12 mouse cellular contexts compared by ENCODE assay signal in the genomic region with DNA sequence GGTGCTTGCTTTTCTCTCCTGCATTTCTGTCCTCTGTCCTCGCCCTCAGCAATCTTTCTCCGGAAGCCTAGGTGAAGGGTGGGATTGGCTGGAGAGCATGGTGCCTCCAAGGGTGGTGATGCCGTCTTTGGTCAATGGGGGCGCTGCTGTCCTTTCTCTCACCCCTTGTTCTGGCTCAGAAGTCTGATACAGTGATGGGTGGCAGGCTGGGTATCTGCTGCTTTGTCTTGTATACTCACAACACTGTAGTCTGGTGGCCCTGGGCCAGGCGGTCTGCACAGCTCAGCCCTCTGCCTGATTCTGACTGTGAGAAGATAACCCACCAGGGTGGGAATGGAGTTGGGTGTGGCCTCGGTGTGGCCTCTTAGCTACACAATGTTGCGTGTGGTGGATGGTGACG. TPM values are rescaled to one million over a fixed set of nuclear protein-coding genes. Genes with fewer than 3 reads are reported as not detected.
A peak's percentile ranks its signal among the peaks of the same experiment; 100 is the strongest.
DNase-seq lines count a peak whose midpoint lies in the region; ATAC-seq and TF ChIP-seq lines count a peak whose summit lies in the region.
"Had no signal": no experiment of that assay in that cellular context is flagged by ENCODE, and none has a peak within 500 bp of the region (broad histone marks: within the 10 kb centered on the region; RNA-seq: fewer than 3 reads in every experiment).

No protein-coding gene starts in this region.

- TF ChIP-seq POLR2A in heart, adult 2 months (IDR thresholded peaks at IDR 0.05; ENCODE audit: insufficient read depth, low read depth, low read length), result no peak
- no peak for TF ChIP-seq POLR2A in MEL (IDR thresholded peaks at IDR 0.05; ENCODE audit: control insufficient read depth in 1 of 2, insufficient read depth in 1 of 2, low read depth in 1 of 2, low read length in 2 of 2, poor library complexity in 1 of 2)

- intact Hi-C loops in heart, adult 2 months (cut with DNase I), result no loop called here

- H3K9ac ChIP-seq in heart, adult 2 months (ENCODE audit: low read depth, low read length), result no peak overlapping the region
- no peak overlapping the region for H3K9ac ChIP-seq in MEL (ENCODE audit: control insufficient read depth, low read depth, low read length, poor library complexity, severe bottlenecking)
- no peak overlapping the region for H3K9ac ChIP-seq in liver, embryonic 12.5 days
- H3K9ac ChIP-seq: heart, embryonic 12.5 days; hindbrain, embryonic 15.5 days; kidney, embryonic 15.5 days had no signal

- peak; percentile 48 for ATAC-seq in liver, embryonic 12.5 days

- H3K79me2 ChIP-seq in heart, adult 2 months (replicated peaks; ENCODE audit: control insufficient read depth, insufficient read depth, low read length), result no peaks in the 10 kb centered on the region
- H3K79me2 ChIP-seq in MEL (ENCODE audit: control insufficient read depth, insufficient read depth, low read length, poor library complexity), result no peaks in the 10 kb centered on the region

- no peaks in the 10 kb centered on the region for H3K27me3 ChIP-seq in heart, adult 2 months (ENCODE audit: control insufficient read depth, insufficient read depth, low read length)
- H3K27me3 ChIP-seq in MEL (ENCODE audit: control insufficient read depth in 1 of 2, insufficient read depth in 2 of 2, low read length in 2 of 2), result no peaks in the 10 kb centered on the region
- no peaks in the 10 kb centered on the region; the same call in 1 of the 2 replicates for H3K27me3 ChIP-seq in liver, embryonic 12.5 days (replicated peaks)
- H3K27me3 ChIP-seq: heart, embryonic 12.5 days; hindbrain, embryonic 15.5 days; kidney, embryonic 15.5 days had no signal

- H3K4me1 ChIP-seq in heart, adult 2 months (ENCODE audit: control insufficient read depth, insufficient read depth, low read length), result peaks cover 13% of the 10 kb centered on the region
- H3K4me1 ChIP-seq in MEL (ENCODE audit: control insufficient read depth in 1 of 2, insufficient read depth in 2 of 2, low read length in 2 of 2), result peaks cover 5 to 15% of the 10 kb centered on the region in 2 experiments
- H3K4me1 ChIP-seq in liver, embryonic 12.5 days, result peaks cover 69% of the 10 kb centered on the region

- DNase-seq in heart, adult 2 months, result no peak
- no peak for DNase-seq in heart, adult 8-10 months (ENCODE audit: low spot score)
- peak; percentile 33 for DNase-seq in 416B (ENCODE audit: low read depth)
- peak; percentile 67 for DNase-seq in MEL (ENCODE audit: low read depth, low spot score)
- no peak for DNase-seq in layer of hippocampus, postnatal 10 days (ENCODE audit: low spot score in 2 of 2)
- DNase-seq in B cell, adult 2 months, result no peak
- DNase-seq: right cerebral cortex, postnatal 4 days had no signal

- H3K27ac ChIP-seq in heart, adult 2 months, result no peak overlapping the region
- H3K27ac ChIP-seq in MEL (ENCODE audit: control insufficient read depth, low read depth, low read length), result no peak overlapping the region
- H3K27ac ChIP-seq in liver, embryonic 12.5 days, result no peak overlapping the region
- H3K27ac ChIP-seq: hindbrain, embryonic 15.5 days; kidney, embryonic 15.5 days had no signal

- peak; percentile 11; the same call in 1 of the 2 replicates for TF ChIP-seq CTCF in heart, adult 2 months (IDR thresholded peaks at IDR 0.05)
- peak; percentile 70 to 74 (median 72) for TF ChIP-seq CTCF in MEL (IDR thresholded peaks at IDR 0.05 in 2 of 3, conservative IDR thresholded peaks at IDR 0.05 in 1 of 3; ENCODE audit: control insufficient read depth in 1 of 3, insufficient read depth in 1 of 3, low read depth in 2 of 3, low read length in 3 of 3, poor library complexity in 1 of 3, severe bottlenecking in 1 of 3)

- WGBS in heart, adult 2 months, result 76% methylated on average over 8 of the region's 8 CpGs
- WGBS in liver, embryonic 12.5 days (ENCODE audit: insufficient replicate concordance), result 53% methylated on average over 8 of the region's 8 CpGs

- no peaks in the 10 kb centered on the region for H3K36me3 ChIP-seq in heart, adult 2 months (ENCODE audit: control insufficient read depth, insufficient read depth, low read length)
- peaks cover 0 to 9% of the 10 kb centered on the region in 2 experiments; a peak in 2 of 4 replicates for H3K36me3 ChIP-seq in MEL (ENCODE audit: control insufficient read depth in 1 of 2, insufficient read depth in 2 of 2, low read length in 2 of 2)
- no peaks in the 10 kb centered on the region for H3K36me3 ChIP-seq in liver, embryonic 12.5 days
- H3K36me3 ChIP-seq: hindbrain, embryonic 15.5 days had no signal

- H3K9me3 ChIP-seq in MEL (replicated peaks; ENCODE audit: insufficient read depth, low read length), result no peaks in the 10 kb centered on the region
- H3K9me3 ChIP-seq in liver, embryonic 12.5 days (replicated peaks), result no peaks in the 10 kb centered on the region
- H3K9me3 ChIP-seq: heart, embryonic 12.5 days; hindbrain, embryonic 15.5 days; kidney, embryonic 15.5 days had no signal

- no peak overlapping the region for H3K4me2 ChIP-seq in liver, embryonic 12.5 days
- H3K4me2 ChIP-seq: heart, embryonic 12.5 days; hindbrain, embryonic 15.5 days; kidney, embryonic 15.5 days had no signal

- TF ChIP-seq RAD21 in MEL (IDR thresholded peaks at IDR 0.05; ENCODE audit: low read depth, low read length), result peak; percentile 44

- H3K4me3 ChIP-seq in heart, adult 2 months, result no peak overlapping the region
- no peak overlapping the region for H3K4me3 ChIP-seq in MEL (ENCODE audit: control insufficient read depth in 1 of 2, insufficient read depth in 1 of 2, low read depth in 2 of 2, low read length in 2 of 2)
- no peak overlapping the region for H3K4me3 ChIP-seq in liver, embryonic 12.5 days
- H3K4me3 ChIP-seq: erythroblast, embryonic 14.5 days; heart, embryonic 12.5 days; hindbrain, embryonic 15.5 days; kidney, embryonic 15.5 days had no signal

- no peak for TF ChIP-seq EP300 in heart, adult 2 months (IDR thresholded peaks at IDR 0.05; ENCODE audit: insufficient read depth, low read depth, low read length)
- no peak for TF ChIP-seq EP300 in MEL (IDR thresholded peaks at IDR 0.05; ENCODE audit: low read depth in 1 of 2, low read length in 2 of 2)

TF ChIP-seq in MEL, 35 proteins besides CTCF, POLR2A, EP300 and RAD21:
- TF ChIP-seq BHLHE40 (IDR thresholded peaks at IDR 0.05; ENCODE audit: borderline replicate concordance, low read depth, low read length) (no peak), MXI1 (IDR thresholded peaks at IDR 0.05; ENCODE audit: low read depth, low read length) (no peak), POLR2AphosphoS5 (IDR thresholded peaks at IDR 0.05; ENCODE audit: borderline replicate concordance, low read depth, low read length) (no peak), MAX (IDR thresholded peaks at IDR 0.05; ENCODE audit: low read length) (no peak), TAL1 (IDR thresholded peaks at IDR 0.05; ENCODE audit: low read length) (no peak), USF1 (IDR thresholded peaks at IDR 0.05; ENCODE audit: low read depth, low read length) (no peak), ZMIZ1 (IDR thresholded peaks at IDR 0.05; ENCODE audit: low read depth, low read length) (no peak), SMC3 (IDR thresholded peaks at IDR 0.05; ENCODE audit: low read depth, low read length) (peak; percentile 32)

RNA-seq across cellular contexts. Expression of a gene that starts 51.6 kb away (rescaled TPM):
- 10 to 100 TPM; 81.5 to 99.2 TPM for total RNA-seq in heart, adult 2 months (2021)
- polyA plus RNA-seq in heart, adult 2 months (2012; rRNA removed), result 117 and 142 TPM in 2 replicates
- 100 to 1,000 TPM in 2 of 4 experiments, 10 to 100 TPM in 2; 83.0 to 114 (median 106) TPM for total RNA-seq in heart, adult 8-10 months (2022)
- 117 and 146 TPM in 2 replicates for total RNA-seq in MEL (2012; rRNA removed)
- 100 to 1,000 TPM in 1 of 2 experiments, not detected in 1; 140 TPM for polyA plus RNA-seq in MEL (2012; ENCODE audit: insufficient read depth in 1 of 2, insufficient read length in 2 of 2, low read depth in 1 of 2, low replicate concordance in 2 of 2, missing spikeins in 1 of 2)
- 49.0 and 53.4 TPM in 2 replicates for polyA plus RNA-seq in liver, embryonic 12.5 days (2016; fragmentation: Nextera tagmentation; extraction: Ambion mirVana)
- 10 to 100 TPM; 98.7 to 99.2 TPM for total RNA-seq in layer of hippocampus, postnatal 10 days (2021)

Comparison
In these comparisons a context has a peak if more than half of its experiments do, and no peak if none do; other contexts are left out.
1. DNase-seq: peak in 416B (single experiment) and MEL (single experiment); none in heart, adult 2 months (0 of 2), heart, adult 8-10 months (single experiment), layer of hippocampus, postnatal 10 days (0 of 2) and B cell, adult 2 months (0 of 2).